Mouse (Mus musculus): ENCODE data around the gene Tbx18.
A peak's percentile ranks its signal among the peaks of the same experiment; 100 is the strongest.

The Tbx18 gene

GRCm38 (mm10) chr9:87730961-87731535, at the start of gene Tbx18:
Tbx18 (minus strand) TSS chr9:87731260.
- peak; percentile 44 for DNase-seq (ENCODE audit: low spot score)

- no peak for DNase-seq (ENCODE audit: low spot score)
Measured at GRCm38 (mm10) chr9:87773951-87774350, 42.9 kb upstream of the Tbx18 start.

GRCm38 (mm10) chr9:87755621-87756020, 24.6 kb upstream of the Tbx18 start:
- DNase-seq (ENCODE audit: low spot score): no peak

- DNase-seq (ENCODE audit: low spot score): no peak
Measured at GRCm38 (mm10) chr9:87741599-87741998, 10.5 kb upstream of the Tbx18 start.

- DNase-seq (ENCODE audit: low spot score): peak; percentile 40
Measured at GRCm38 (mm10) chr9:87740667-87741066, 9.6 kb upstream of the Tbx18 start.

GRCm38 (mm10) chr9:87740241-87740645, 9.2 kb upstream of the Tbx18 start:
- DNase-seq (ENCODE audit: low spot score): no peak

GRCm38 (mm10) chr9:87739543-87740161, 8.6 kb upstream of the Tbx18 start:
- no peak for DNase-seq (ENCODE audit: low spot score)

GRCm38 (mm10) chr9:87738766-87739542, 7.9 kb upstream of the Tbx18 start:
- no peak for DNase-seq (ENCODE audit: low spot score)

- no peak for DNase-seq (ENCODE audit: low spot score)
Measured at GRCm38 (mm10) chr9:87738123-87738522, 7.1 kb upstream of the Tbx18 start.

- DNase-seq (ENCODE audit: low spot score): no peak
Measured at GRCm38 (mm10) chr9:87737271-87737670, 6.2 kb upstream of the Tbx18 start.

GRCm38 (mm10) chr9:87735046-87735445, 4.0 kb upstream of the Tbx18 start:
- DNase-seq (ENCODE audit: low spot score): no peak

GRCm38 (mm10) chr9:87734631-87735030, 3.6 kb upstream of the Tbx18 start:
- DNase-seq (ENCODE audit: low spot score): no peak

GRCm38 (mm10) chr9:87733732-87734131, 2.7 kb upstream of the Tbx18 start:
- DNase-seq (ENCODE audit: low spot score): no peak

- no peak for DNase-seq (ENCODE audit: low spot score)
Measured at GRCm38 (mm10) chr9:87733236-87733630, 2.2 kb upstream of the Tbx18 start.

GRCm38 (mm10) chr9:87732416-87733235, 1.6 kb upstream of the Tbx18 start:
- DNase-seq (ENCODE audit: low spot score): no peak

- peak; percentile 31 for DNase-seq (ENCODE audit: low spot score)
Measured at GRCm38 (mm10) chr9:87730271-87730960, 644 bp downstream of the Tbx18 start.

GRCm38 (mm10) chr9:87729316-87730270, 1.5 kb downstream of the Tbx18 start:
- peak; percentile 33 for DNase-seq (ENCODE audit: low spot score)

- no peak for DNase-seq (ENCODE audit: low spot score)
Measured at GRCm38 (mm10) chr9:87728107-87728506, 3.0 kb downstream of the Tbx18 start.

GRCm38 (mm10) chr9:87727155-87727953, 3.7 kb downstream of the Tbx18 start:
- no peak for DNase-seq (ENCODE audit: low spot score)

- DNase-seq (ENCODE audit: low spot score): no peak
Measured at GRCm38 (mm10) chr9:87721793-87722192, 9.3 kb downstream of the Tbx18 start.
